Mouse (Mus musculus) lung, postnatal 36 days (tissue): Measurements from ENCODE around the gene Ppig.

Experiments used
- DNase-seq: peaks from one replicate; pipeline ENCODE4 v3.0.0; 2022; ENCODE audit warnings: mixed read lengths

Ppig gene

GRCm38 (mm10) chr2:69764716-69765115, 42.4 kb downstream of the Ppig start:
- DNase-seq = no peak

GRCm38 (mm10) chr2:69773331-69773730, 51.0 kb downstream of the Ppig start:
- DNase-seq = no peak

DNA sequence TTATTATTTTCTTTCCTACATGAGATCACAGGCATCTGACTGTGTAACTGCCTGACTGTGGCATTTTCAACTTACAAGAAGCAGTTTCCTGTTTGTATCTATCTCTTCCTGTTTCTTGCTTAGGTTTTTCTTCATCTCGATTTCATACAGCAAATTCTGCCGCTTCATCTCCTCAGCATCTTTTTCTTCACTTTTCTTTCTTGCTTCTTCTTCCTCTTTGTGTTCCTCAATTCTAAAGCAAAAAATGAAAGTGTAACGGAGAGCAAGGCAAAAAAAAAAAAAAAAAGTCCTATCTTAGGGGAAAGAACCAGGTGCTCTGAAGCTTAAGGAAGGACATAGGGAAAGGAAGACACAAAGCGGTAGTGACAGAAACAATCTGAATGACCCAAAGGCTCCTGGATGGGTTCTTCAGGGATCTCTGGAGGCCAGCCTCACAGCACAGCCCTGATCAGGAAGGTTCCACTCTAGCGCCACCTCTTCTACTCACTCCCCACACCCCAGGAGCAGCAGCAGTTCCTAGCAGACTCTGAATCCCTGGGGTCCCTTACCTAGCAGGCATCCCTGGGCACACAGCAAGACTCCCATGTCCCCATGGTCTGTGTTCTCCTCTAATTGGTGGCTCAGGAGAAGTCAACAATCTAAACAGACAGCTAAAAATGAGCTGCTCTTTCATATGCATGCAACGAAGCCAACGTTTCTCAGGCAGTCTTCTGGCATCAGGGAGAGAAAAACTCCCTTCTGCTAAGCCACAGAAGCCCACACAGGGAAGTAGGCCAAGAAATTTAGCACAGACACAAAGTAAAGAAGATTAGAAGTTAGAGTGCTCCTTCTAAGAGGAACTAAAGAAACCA, 55.9 kb downstream of the Ppig start:
- DNase-seq = no peak

GRCm38 (mm10) chr2:69778836-69779177, 56.5 kb downstream of the Ppig start:
- DNase-seq = peak; percentile 67

DNA sequence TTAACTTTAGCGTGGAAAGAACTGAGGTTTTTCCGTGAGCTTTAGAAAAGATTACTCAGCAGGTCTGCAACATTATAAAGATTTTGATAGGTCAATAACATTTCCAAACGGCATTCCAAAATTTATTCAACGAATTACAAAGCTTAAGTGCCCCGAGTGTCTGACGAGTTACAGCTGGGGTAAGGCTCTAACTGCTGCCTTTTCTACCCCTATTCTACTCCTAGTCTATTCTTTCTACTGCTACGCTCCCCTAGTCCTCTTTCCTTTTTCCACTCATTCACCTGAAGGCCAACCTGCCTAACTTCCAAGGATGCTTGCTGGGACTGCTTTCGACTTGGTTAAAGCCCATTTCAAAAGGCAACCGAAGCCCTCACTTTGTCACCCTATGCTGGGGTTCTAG, 66.6 kb downstream of the Ppig start:
- no peak for DNase-seq

GRCm38 (mm10) chr2:69789429-69790069, 67.2 kb downstream of the Ppig start, which contains the start of the genes Ccdc173 and Phospho2:
Gene Ccdc173 (minus strand): TSS chr2:69789575.
Gene Phospho2 (plus strand): TSS chr2:69789623.
- DNase-seq = peak; percentile 100

GRCm38 (mm10) chr2:69790285-69790684, 67.9 kb downstream of the Ppig start:
- DNase-seq = peak; percentile 94

DNA sequence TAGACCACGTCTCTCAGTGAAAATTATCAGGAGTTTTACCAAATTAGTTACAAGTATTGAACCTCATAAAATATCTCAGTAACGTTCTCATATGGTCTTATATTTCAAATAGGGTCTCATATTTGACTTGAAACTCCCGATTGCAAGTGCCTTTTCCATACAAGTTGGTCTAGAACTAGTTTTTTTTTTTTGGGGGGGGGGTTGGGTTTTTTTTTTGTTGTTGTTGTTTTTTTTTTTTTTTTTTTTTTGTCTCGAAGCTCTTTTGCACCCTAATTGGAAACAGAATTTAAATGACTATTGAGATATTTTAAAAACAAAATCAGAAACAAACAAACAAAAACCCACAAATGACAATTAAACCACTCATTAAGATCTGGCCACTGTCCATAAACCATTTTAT, 68.4 kb downstream of the Ppig start:
- DNase-seq = no peak

DNA sequence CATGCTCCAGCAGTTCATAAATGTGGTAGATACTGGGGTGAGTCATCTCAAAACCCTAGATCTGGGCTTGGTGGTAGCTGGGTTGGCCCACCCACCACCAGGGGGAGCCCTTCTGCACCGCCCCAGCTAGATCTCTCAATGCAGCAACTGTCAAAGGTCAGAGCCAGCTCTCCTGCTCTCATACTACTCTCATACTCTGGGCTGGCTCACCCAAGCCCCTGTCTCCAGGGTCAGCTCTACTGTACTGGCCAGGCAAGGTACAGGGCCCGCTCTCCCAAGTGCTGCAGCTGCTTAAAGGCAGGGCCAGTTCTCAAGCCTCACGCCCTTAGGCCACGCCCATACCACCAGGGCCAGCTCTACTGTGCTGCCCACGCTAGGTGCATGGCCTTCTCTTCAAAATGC, 80.6 kb downstream of the Ppig start:
- DNase-seq = peak; percentile 84
